Mouse (Mus musculus) stomach, embryonic 15.5 days (tissue): ENCODE data around the gene Olfr1535. TPM values are rescaled to one million over a fixed set of nuclear protein-coding genes. Genes with fewer than 3 reads are reported as not detected.

Source experiments
- ATAC-seq: fragments of 200-750 bp; cut with Nextera tagmentation; 2 replicates; pipeline ENCODE4 v1.8.0; 2017; ENCODE audit warnings: low read depth, moderate number of reproducible peaks, moderate TSS enrichment; ENCODE audit not compliant: insufficient read depth, low FRiP score
- H3K27ac ChIP-seq: fragments of 300-500 bp; sonication (generic); 2 replicates; pipeline ENCODE4 v1.5.1; 2015; ENCODE audit warnings: mild to moderate bottlenecking, inconsistent platforms
- H3K27me3 ChIP-seq: fragments of 300-500 bp; sonication (generic); replicated peaks from 2 replicates; pipeline ENCODE4 v1.6.1; 2015; ENCODE audit warnings: inconsistent platforms
- H3K36me3 ChIP-seq: fragments of 300-500 bp; sonication (generic); 2 replicates; pipeline ENCODE4 v1.6.1; 2015; ENCODE audit warnings: inconsistent platforms
- H3K4me1 ChIP-seq: fragments of 300-500 bp; sonication (generic); 2 replicates; pipeline ENCODE4 v1.6.1; 2015; ENCODE audit warnings: inconsistent platforms
- H3K4me2 ChIP-seq: fragments of 300-500 bp; sonication (generic); 2 replicates; pipeline ENCODE4 v1.6.1; 2015; ENCODE audit warnings: mild to moderate bottlenecking, inconsistent platforms
- H3K4me3 ChIP-seq: fragments of 300-500 bp; sonication (generic); replicated peaks from 2 replicates; pipeline ENCODE4 v1.5.1; 2015; ENCODE audit warnings: inconsistent platforms
- H3K9ac ChIP-seq: fragments of 300-500 bp; sonication (generic); 2 replicates; pipeline ENCODE4 v1.6.1; 2015; ENCODE audit warnings: inconsistent platforms
- H3K9me3 ChIP-seq: fragments of 300-500 bp; sonication (generic); 2 replicates; pipeline ENCODE4 v1.6.1; 2016; ENCODE audit warnings: inconsistent platforms
- WGBS: fragments of 180-500 bp; shearing (Covaris S2); methylation state at CpG from one replicate; pipeline ENCODE4 v1.1.7; 2015; 5-methylcytosine and 5-hydroxymethylcytosine counted together
- polyA plus RNA-seq: library from polyadenylated mRNA; unstranded; fragments of >200 nt; fragmentation: Nextera tagmentation; extraction: Ambion mirVana; gene quantifications from 2 replicates; pipeline ENCODE4 v1.2.1, GENCODE M21; 2015

The Olfr1535 gene
- polyA plus RNA-seq: 0.06 TPM in 1 of 2 replicates, not detected in the other

GRCm38 (mm10) chr13:21559793-21560192 lies at the start of gene Olfr1535:
Gene Olfr1535, minus strand, starts transcription at chr13:21559893.
- Histone ChIP-seq H3K4me2 (no peak within 1 kb of the TSS), H3K9me3 (no peaks in the 10 kb centered on the region), H3K9ac (no peak within 1 kb of the TSS), H3K27me3 (no peaks in the 10 kb centered on the region), H3K27ac (no peak within 1 kb of the TSS), H3K4me3 (no peak within 1 kb of the TSS), H3K4me1 (no peaks in the 10 kb centered on the region), H3K36me3 (no peaks in the 10 kb centered on the region)
- no peak for ATAC-seq
- WGBS: 51% methylated on average over 1 of the region's 1 CpGs

- Histone ChIP-seq H3K36me3 (no peaks in the 10 kb centered on the region), H3K9me3 (no peaks in the 10 kb centered on the region), H3K4me1 (no peaks in the 10 kb centered on the region), H3K4me2 (no peak overlapping the region), H3K4me3 (no peak overlapping the region), H3K9ac (no peak overlapping the region), H3K27me3 (no peaks in the 10 kb centered on the region), H3K27ac (no peak overlapping the region)
- 0 out of 2 replicates have a peak, but pooled peaks have one; percentile 7 for ATAC-seq
- 65% methylated on average over 2 of the region's 2 CpGs for WGBS
These were observed 31.9 kb upstream of the Olfr1535 start for GRCm38 (mm10) chr13:21591618-21592017.

- ATAC-seq: no peak
- Histone ChIP-seq H3K9ac (no peak within 1 kb of the TSS), H3K9me3 (no peaks in the 10 kb centered on the region), H3K4me2 (no peak within 1 kb of the TSS), H3K4me1 (no peaks in the 10 kb centered on the region), H3K36me3 (no peaks in the 10 kb centered on the region), H3K4me3 (no peak within 1 kb of the TSS), H3K27me3 (no peaks in the 10 kb centered on the region), H3K27ac (no peak within 1 kb of the TSS)
- 80% methylated on average over 2 of the region's 2 CpGs for WGBS
These were observed 22.0 kb upstream of the Olfr1535 start, which contains the start of gene Olfr1364 for GRCm38 (mm10) chr13:21581659-21582058. Gene Olfr1364, minus strand, starts transcription at chr13:21581759.

GRCm38 (mm10) chr13:21550416-21551110 lies 9.1 kb downstream of the Olfr1535 start:
- Histone ChIP-seq H3K4me3 (no peak overlapping the region), H3K27ac (no peak overlapping the region), H3K4me2 (no peak overlapping the region), H3K4me1 (no peaks in the 10 kb centered on the region), H3K36me3 (no peaks in the 10 kb centered on the region), H3K27me3 (no peaks in the 10 kb centered on the region), H3K9me3 (no peaks in the 10 kb centered on the region), H3K9ac (no peak overlapping the region)
- 45% methylated on average over 3 of the region's 3 CpGs for WGBS
- ATAC-seq: no peak

GRCm38 (mm10) chr13:21549487-21549886 lies 10.2 kb downstream of the Olfr1535 start:
- 81% methylated on average over 3 of the region's 3 CpGs for WGBS
- H3K36me3 ChIP-seq: no peaks in the 10 kb centered on the region
- no peak overlapping the region for H3K4me2 ChIP-seq
- ATAC-seq: no peak
- H3K9me3 ChIP-seq: no peaks in the 10 kb centered on the region
- no peak overlapping the region for H3K4me3 ChIP-seq
- no peaks in the 10 kb centered on the region for H3K27me3 ChIP-seq
- H3K27ac ChIP-seq: no peak overlapping the region
- no peaks in the 10 kb centered on the region for H3K4me1 ChIP-seq
- no peak overlapping the region for H3K9ac ChIP-seq

GRCm38 (mm10) chr13:21542708-21543107 lies 17.0 kb downstream of the Olfr1535 start, which contains the start of gene Olfr1366:
Gene Olfr1366, minus strand, starts transcription at chr13:21542808.
- H3K4me2 ChIP-seq: no peak within 1 kb of the TSS
- ATAC-seq: no peak
- H3K9me3 ChIP-seq: no peaks in the 10 kb centered on the region
- H3K27me3 ChIP-seq: no peaks in the 10 kb centered on the region
- H3K9ac ChIP-seq: no peak within 1 kb of the TSS
- H3K4me3 ChIP-seq: no peak within 1 kb of the TSS
- H3K27ac ChIP-seq: no peak within 1 kb of the TSS
- H3K36me3 ChIP-seq: no peaks in the 10 kb centered on the region
- no peaks in the 10 kb centered on the region for H3K4me1 ChIP-seq
- WGBS: 79% methylated on average over 1 of the region's 1 CpGs

GRCm38 (mm10) chr13:21530781-21531201 lies 28.9 kb downstream of the Olfr1535 start, which contains the start of gene Zkscan8:
Gene Zkscan8, minus strand, starts transcription at chr13:21531120.
- Histone ChIP-seq H3K9me3 (no peaks in the 10 kb centered on the region), H3K4me1 (no peaks in the 10 kb centered on the region), H3K27ac (peak within 1 kb of the TSS; percentile 87), H3K9ac (peak within 1 kb of the TSS; percentile 90), H3K27me3 (no peaks in the 10 kb centered on the region), H3K4me3 (peak within 1 kb of the TSS; percentile 62), H3K36me3 (peaks cover 6% of the 10 kb centered on the region; the same call in 1 of the 2 replicates), H3K4me2 (peak within 1 kb of the TSS; percentile 65)
- peak; percentile 97 for ATAC-seq
- WGBS: under 1% methylated on average over 39 of the region's 39 CpGs

GRCm38 (mm10) chr13:21530136-21530535 lies 29.6 kb downstream of the Olfr1535 start:
- Histone ChIP-seq H3K27ac (no peak overlapping the region), H3K36me3 (peaks cover 7% of the 10 kb centered on the region), H3K4me1 (no peaks in the 10 kb centered on the region), H3K9me3 (no peaks in the 10 kb centered on the region), H3K27me3 (no peaks in the 10 kb centered on the region), H3K4me2 (peak overlapping the region; percentile 49), H3K4me3 (peak overlapping the region; percentile 25), H3K9ac (no peak overlapping the region)
- ATAC-seq: no peak
- WGBS: 43% methylated on average over 7 of the region's 7 CpGs

- H3K27ac ChIP-seq: peak overlapping the region; percentile 87
- no peaks in the 10 kb centered on the region for H3K27me3 ChIP-seq
- peak; percentile 98 for ATAC-seq
- H3K4me3 ChIP-seq: peak overlapping the region; percentile 61
- no peaks in the 10 kb centered on the region for H3K9me3 ChIP-seq
- peak overlapping the region; percentile 56 for H3K4me2 ChIP-seq
- H3K9ac ChIP-seq: peak overlapping the region; percentile 30; the same call in 1 of the 2 replicates
- 0% methylated on average over 21 of the region's 21 CpGs for WGBS
- peaks cover 4% of the 10 kb centered on the region; the same call in 1 of the 2 replicates for H3K4me1 ChIP-seq
- H3K36me3 ChIP-seq: no peaks in the 10 kb centered on the region
These were observed 53.5 kb downstream of the Olfr1535 start for GRCm38 (mm10) chr13:21506221-21506649.

Other genes with a start within 250 kb of the Olfr1535 start
- gene Gpx6, start 247.8 kb downstream of the Olfr1535 start, polyA plus RNA-seq: not detected in 2 replicates
- gene Olfr1367, start 213.0 kb downstream of the Olfr1535 start, polyA plus RNA-seq: not detected in 2 replicates
- gene Zscan12, start 197.1 kb downstream of the Olfr1535 start, polyA plus RNA-seq: 9.9 and 10.0 TPM in 2 replicates
- 77.7 and 80.7 TPM in 2 replicates for gene Zkscan3, start 157.1 kb downstream of the Olfr1535 start, polyA plus RNA-seq
- 2.5 and 2.6 TPM in 2 replicates for gene Pgbd1, start 118.8 kb downstream of the Olfr1535 start, polyA plus RNA-seq
- gene Zscan26, start 106.2 kb downstream of the Olfr1535 start, polyA plus RNA-seq: 33.0 and 36.3 TPM in 2 replicates
- 2.4 and 2.6 TPM in 2 replicates for gene Nkapl, start 91.4 kb downstream of the Olfr1535 start, polyA plus RNA-seq
- gene Zkscan4, start 81.0 kb downstream of the Olfr1535 start, polyA plus RNA-seq: 2.9 and 3.1 TPM in 2 replicates
- not detected in 2 replicates for gene Gm10065, start 80.5 kb downstream of the Olfr1535 start, polyA plus RNA-seq
- 0.68 and 1.1 TPM in 2 replicates for gene AK157302, start 64.7 kb downstream of the Olfr1535 start, polyA plus RNA-seq
- gene Gm11273, start 58.5 kb downstream of the Olfr1535 start, polyA plus RNA-seq: 8.8 and 32.6 TPM in 2 replicates
- 5.4 and 5.5 TPM in 2 replicates for gene Zkscan8, start 28.8 kb downstream of the Olfr1535 start, polyA plus RNA-seq
- gene Olfr1366, start 17.1 kb downstream of the Olfr1535 start, polyA plus RNA-seq: 0.26 and 0.27 TPM in 2 replicates
- not detected in 2 replicates for gene Olfr1364, start 21.9 kb upstream of the Olfr1535 start, polyA plus RNA-seq
- gene Olfr1362, start 54.1 kb upstream of the Olfr1535 start, polyA plus RNA-seq: not detected in 2 replicates
- not detected in 2 replicates for gene Olfr11, start 82.6 kb upstream of the Olfr1535 start, polyA plus RNA-seq
- not detected in 2 replicates for gene Olfr1361, start 103.5 kb upstream of the Olfr1535 start, polyA plus RNA-seq
- gene Olfr1360, start 117.5 kb upstream of the Olfr1535 start, polyA plus RNA-seq: not detected in 2 replicates
- not detected in 2 replicates for gene Olfr1359, start 138.2 kb upstream of the Olfr1535 start, polyA plus RNA-seq
- gene Hist1h2bl, start 156.2 kb upstream of the Olfr1535 start, polyA plus RNA-seq: 1.4 and 4.4 TPM in 2 replicates
- 25.1 TPM in 2 replicates for gene Hist1h2ai, start 156.5 kb upstream of the Olfr1535 start, polyA plus RNA-seq
- 4.7 and 6.3 TPM in 2 replicates for gene Hist1h3h, start 157.8 kb upstream of the Olfr1535 start, polyA plus RNA-seq
- 2.5 and 3.3 TPM in 2 replicates for gene Hist1h2bm, start 162.2 kb upstream of the Olfr1535 start, polyA plus RNA-seq
- gene Hist1h4j, start 175.2 kb upstream of the Olfr1535 start, polyA plus RNA-seq: 2.9 and 3.6 TPM in 2 replicates
- 2.4 and 3.2 TPM in 2 replicates for gene Hist1h4k, start 190.6 kb upstream of the Olfr1535 start, polyA plus RNA-seq
- 28.6 and 40.6 TPM in 2 replicates for gene Hist1h2ak, start 193.9 kb upstream of the Olfr1535 start, polyA plus RNA-seq
- 3.3 and 6.0 TPM in 2 replicates for gene Hist1h2bn, start 194.2 kb upstream of the Olfr1535 start, polyA plus RNA-seq
- gene Hist1h1b, start 220.7 kb upstream of the Olfr1535 start, polyA plus RNA-seq: 25.3 and 26.3 TPM in 2 replicates
- gene Hist1h3i, start 223.5 kb upstream of the Olfr1535 start, polyA plus RNA-seq: 109 and 120 TPM in 2 replicates
- gene Hist1h2an, start 227.3 kb upstream of the Olfr1535 start, polyA plus RNA-seq: 9.6 and 16.6 TPM in 2 replicates
- 1.4 and 2.1 TPM in 2 replicates for gene Hist1h2bp, start 227.6 kb upstream of the Olfr1535 start, polyA plus RNA-seq